Mouse (Mus musculus): ENCODE results near the gene Syt16. TPM values are rescaled to one million over a fixed set of nuclear protein-coding genes. Genes with fewer than 3 reads are reported as not detected.

Syt16 gene
- total and polyA plus RNA-seq, 3 experiments, result 0.05 TPM; not detected in 2

GRCm38 (mm10) chr12:74192552-74192951 is 195.1 kb downstream of the Syt16 start:
- Histone ChIP-seq H3K4me2 (ENCODE audit: insufficient read depth, low read depth, poor library complexity, severe bottlenecking) (no peak overlapping the region), H3K9me3 (replicated peaks; ENCODE audit: low read length) (no peaks in the 10 kb centered on the region), H3K4me1 (ENCODE audit: control insufficient read depth in 1 of 2, insufficient read depth in 2 of 2) (peaks cover 0 to 24% of the 10 kb centered on the region in 2 experiments; a peak in 1 of 4 replicates), H3K9ac (ENCODE audit: insufficient read depth, low read depth) (no peak overlapping the region), H3K36me3 (replicated peaks in 1 of 2; ENCODE audit: control insufficient read depth in 1 of 2, insufficient read depth in 1 of 2, low read length in 1 of 2) (no peaks in the 10 kb centered on the region), H3K4me3 (replicated peaks in 1 of 3; ENCODE audit: low read depth in 2 of 3, low read length in 2 of 3, poor library complexity in 1 of 3) (no peak overlapping the region), H3K79me2 (replicated peaks; ENCODE audit: control insufficient read depth, extremely low read depth, insufficient read depth, poor library complexity, severe bottlenecking) (no peaks in the 10 kb centered on the region), H3K27ac (ENCODE audit: insufficient read depth, low read depth) (no peak overlapping the region), H3K27me3 (replicated peaks) (no peaks in the 10 kb centered on the region)
- peak; percentile 60 for TF ChIP-seq BHLHE40 (IDR thresholded peaks at IDR 0.05; ENCODE audit: low read depth, low read length)
- TF ChIP-seq KAT2A (IDR thresholded peaks at IDR 0.05; ENCODE audit: insufficient replicate concordance, low read length), result no peak
- DNase-seq (ENCODE audit: extremely low read depth), result peak; percentile 23
- in situ Hi-C loops (cut with MboI; ENCODE audit: low pct_ligation_motif_present, low pct_unique_long_range_greater_than_20kb, low sequenced_read_pairs) (no loop called here), dilution Hi-C loops (cut with MboI; ENCODE audit: extremely low pct_ligation_motif_present, extremely low pct_unique_long_range_greater_than_20kb, low sequenced_read_pairs) (no loop called here)

- Histone ChIP-seq H3K4me2 (ENCODE audit: insufficient read depth, low read depth, poor library complexity, severe bottlenecking) (no peak overlapping the region), H3K9ac (ENCODE audit: insufficient read depth, low read depth) (no peak overlapping the region), H3K36me3 (replicated peaks in 1 of 2; ENCODE audit: control insufficient read depth in 1 of 2, insufficient read depth in 1 of 2, low read length in 1 of 2) (no peaks in the 10 kb centered on the region), H3K27me3 (replicated peaks) (no peaks in the 10 kb centered on the region), H3K27ac (ENCODE audit: insufficient read depth, low read depth) (no peak overlapping the region), H3K4me3 (replicated peaks in 1 of 3; ENCODE audit: low read depth in 2 of 3, low read length in 2 of 3, poor library complexity in 1 of 3) (no peak overlapping the region), H3K4me1 (ENCODE audit: control insufficient read depth in 1 of 2, insufficient read depth in 2 of 2) (no peaks in the 10 kb centered on the region), H3K79me2 (replicated peaks; ENCODE audit: control insufficient read depth, extremely low read depth, insufficient read depth, poor library complexity, severe bottlenecking) (no peaks in the 10 kb centered on the region), H3K9me3 (replicated peaks; ENCODE audit: low read length) (no peaks in the 10 kb centered on the region)
- no peak for DNase-seq (ENCODE audit: extremely low read depth)
- dilution Hi-C loops (cut with MboI; ENCODE audit: extremely low pct_ligation_motif_present, extremely low pct_unique_long_range_greater_than_20kb, low sequenced_read_pairs) (no loop called here), in situ Hi-C loops (cut with MboI; ENCODE audit: low pct_ligation_motif_present, low pct_unique_long_range_greater_than_20kb, low sequenced_read_pairs) (no loop called here)
- TF ChIP-seq RAD21 (IDR thresholded peaks at IDR 0.05; ENCODE audit: low read depth, low read length) (no peak), KAT2A (IDR thresholded peaks at IDR 0.05; ENCODE audit: insufficient replicate concordance, low read length) (no peak), MEF2A (IDR thresholded peaks at IDR 0.05; ENCODE audit: borderline replicate concordance, low read depth, low read length) (no peak), CTCF (conservative IDR thresholded peaks at IDR 0.05 in 1 of 2, IDR thresholded peaks at IDR 0.05 in 1 of 2; ENCODE audit: low read depth in 2 of 2, low read length in 2 of 2) (no peak), TCF12 (IDR thresholded peaks at IDR 0.05; ENCODE audit: low read depth, low read length) (no peak), ELF1 (IDR thresholded peaks at IDR 0.05; ENCODE audit: low read depth, low read length) (no peak), UBTF (IDR thresholded peaks at IDR 0.05; ENCODE audit: low read depth, low read length) (no peak)
Measured at GRCm38 (mm10) chr12:74201410-74201809, 203.9 kb downstream of the Syt16 start.

GRCm38 (mm10) chr12:74202431-74203042 is 205.1 kb downstream of the Syt16 start:
- no peak for DNase-seq (ENCODE audit: extremely low read depth)
- H3K79me2 ChIP-seq (replicated peaks; ENCODE audit: control insufficient read depth, extremely low read depth, insufficient read depth, poor library complexity, severe bottlenecking), result no peaks in the 10 kb centered on the region
- in situ Hi-C loops (cut with MboI; ENCODE audit: low pct_ligation_motif_present, low pct_unique_long_range_greater_than_20kb, low sequenced_read_pairs), result no loop called here
- H3K4me1 ChIP-seq (ENCODE audit: control insufficient read depth in 1 of 2, insufficient read depth in 2 of 2), result no peaks in the 10 kb centered on the region
- H3K36me3 ChIP-seq (replicated peaks in 1 of 2; ENCODE audit: control insufficient read depth in 1 of 2, insufficient read depth in 1 of 2, low read length in 1 of 2), result no peaks in the 10 kb centered on the region
- no peak overlapping the region for H3K4me3 ChIP-seq (replicated peaks in 1 of 3; ENCODE audit: low read depth in 2 of 3, low read length in 2 of 3, poor library complexity in 1 of 3)
- H3K27ac ChIP-seq (ENCODE audit: insufficient read depth, low read depth), result no peak overlapping the region
- H3K4me2 ChIP-seq (ENCODE audit: insufficient read depth, low read depth, poor library complexity, severe bottlenecking), result no peak overlapping the region
- dilution Hi-C loops (cut with MboI; ENCODE audit: extremely low pct_ligation_motif_present, extremely low pct_unique_long_range_greater_than_20kb, low sequenced_read_pairs), result no loop called here
- TF ChIP-seq ZC3H11A (IDR thresholded peaks at IDR 0.05; ENCODE audit: low read depth, low read length) (no peak), MAX (IDR thresholded peaks at IDR 0.05; ENCODE audit: low read length) (no peak), EP300 (IDR thresholded peaks at IDR 0.05; ENCODE audit: low read length) (no peak), NRF1 (IDR thresholded peaks at IDR 0.05; ENCODE audit: low read depth, low read length) (no peak), UBTF (IDR thresholded peaks at IDR 0.05; ENCODE audit: low read depth, low read length) (no peak), USF1 (IDR thresholded peaks at IDR 0.05; ENCODE audit: low read depth, low read length) (no peak), USF2 (conservative IDR thresholded peaks at IDR 0.05; ENCODE audit: low read depth, low read length) (no peak)
- no peak overlapping the region for H3K9ac ChIP-seq (ENCODE audit: insufficient read depth, low read depth)
- no peaks in the 10 kb centered on the region for H3K9me3 ChIP-seq (replicated peaks; ENCODE audit: low read length)
- no peaks in the 10 kb centered on the region for H3K27me3 ChIP-seq (replicated peaks)
